Mouse (Mus musculus) MEL (cell line): ENCODE results near the gene Slc22a1. TPM values are rescaled to one million over a fixed set of nuclear protein-coding genes. Genes with fewer than 3 reads are reported as not detected.

Source experiments
- DNase-seq: peaks from one replicate; pipeline ENCODE4 v3.0.0; 2011; ENCODE audit warnings: low read depth, low spot score
- H3K27ac ChIP-seq: 2 replicates; pipeline ENCODE4 v1.5.1; 2012; ENCODE audit warnings: low read depth, mild to moderate bottlenecking, control low read depth, low read length, moderate library complexity; ENCODE audit not compliant: control insufficient read depth
- H3K27me3 ChIP-seq, 2 experiments: fragments of 150-350 bp in 1 of 2; sonication (generic) in 1 of 2; 2 replicates each; pipeline ENCODE4 v1.6.1; 2012; ENCODE audit warnings: low read length in 2 of 2, mild to moderate bottlenecking in 2 of 2, improper control_type of control experiment in 1 of 2, moderate library complexity in 1 of 2; ENCODE audit not compliant: insufficient read depth in 2 of 2, control insufficient read depth in 1 of 2
- H3K36me3 ChIP-seq, 2 experiments: 2 replicates each; pipeline ENCODE4 v1.6.1; 2012 to 2014; ENCODE audit warnings: low read length in 2 of 2, improper control_type of control experiment in 1 of 2, inconsistent platforms in 1 of 2, mild to moderate bottlenecking in 1 of 2; ENCODE audit not compliant: insufficient read depth in 2 of 2, control insufficient read depth in 1 of 2
- H3K4me1 ChIP-seq, 2 experiments: fragments of 150-350 bp in 1 of 2; sonication (generic) in 1 of 2; 2 replicates each; pipeline ENCODE4 v1.6.1; 2012; ENCODE audit warnings: low read length in 2 of 2, improper control_type of control experiment in 1 of 2, mild to moderate bottlenecking in 1 of 2; ENCODE audit not compliant: insufficient read depth in 2 of 2, control insufficient read depth in 1 of 2
- H3K4me3 ChIP-seq, 2 experiments: fragments of 150-350 bp in 1 of 2; sonication (generic) in 1 of 2; 2 replicates each; pipeline ENCODE4 v1.5.1; 2012; ENCODE audit warnings: low read depth in 2 of 2, low read length in 2 of 2, mild to moderate bottlenecking in 2 of 2, moderate library complexity in 2 of 2, control low read depth in 1 of 2, improper control_type of control experiment in 1 of 2; ENCODE audit not compliant: control insufficient read depth in 1 of 2, insufficient read depth in 1 of 2
- H3K79me2 ChIP-seq: 2 replicates; pipeline ENCODE4 v1.6.1; 2012; ENCODE audit warnings: mild to moderate bottlenecking, low read length, moderate library complexity; ENCODE audit not compliant: control insufficient read depth, poor library complexity, insufficient read depth
- H3K9ac ChIP-seq: 2 replicates; pipeline ENCODE4 v1.6.1; 2012; ENCODE audit warnings: low read depth, mild to moderate bottlenecking, control low read depth, low read length, moderate library complexity; ENCODE audit not compliant: control insufficient read depth, poor library complexity, severe bottlenecking
- H3K9me3 ChIP-seq: fragments of 150-350 bp; sonication (generic); replicated peaks from 2 replicates; pipeline ENCODE4 v1.6.1; 2012; ENCODE audit warnings: mild to moderate bottlenecking, low read length, improper control_type of control experiment, moderate library complexity; ENCODE audit not compliant: insufficient read depth
- CHD1 ChIP-seq: IDR thresholded peaks from 2 replicates; pipeline ENCODE4 v1.6.1; 2012; ENCODE audit warnings: low read depth, mild to moderate bottlenecking, inconsistent platforms, low read length, improper control_type of control experiment
- CTCF ChIP-seq, 3 experiments: IDR thresholded peaks in 2 of 3; conservative IDR thresholded peaks in 1 of 3; 2 replicates each; pipeline ENCODE4 v1.5.1; 2011 to 2012; ENCODE audit warnings: low read length in 3 of 3, low read depth in 2 of 3, mild to moderate bottlenecking in 2 of 3, improper control_type of control experiment in 1 of 3, inconsistent platforms in 1 of 3, mixed read lengths in 1 of 3, moderate library complexity in 1 of 3; ENCODE audit not compliant: control insufficient read depth in 1 of 3, insufficient read depth in 1 of 3, poor library complexity in 1 of 3, severe bottlenecking in 1 of 3
- E2F4 ChIP-seq: IDR thresholded peaks from 2 replicates; pipeline ENCODE4 v1.6.1; 2011; ENCODE audit warnings: low read depth, low read length, improper control_type of control experiment, borderline replicate concordance
- GABPA ChIP-seq: IDR thresholded peaks from 2 replicates; pipeline ENCODE4 v1.6.1; 2012; ENCODE audit warnings: low read depth, mild to moderate bottlenecking, inconsistent platforms, low read length, improper control_type of control experiment, moderate library complexity
- GATA1 ChIP-seq: IDR thresholded peaks from 2 replicates; pipeline ENCODE4 v1.6.1; 2011; ENCODE audit warnings: low read depth, low read length, improper control_type of control experiment
- JUND ChIP-seq: IDR thresholded peaks from 2 replicates; pipeline ENCODE4 v1.6.1; 2011; ENCODE audit warnings: low read depth, mild to moderate bottlenecking, improper control_type of control experiment, low read length
- MAX ChIP-seq: IDR thresholded peaks from 2 replicates; pipeline ENCODE4 v1.6.1; 2011; ENCODE audit warnings: low read length, improper control_type of control experiment
- MAZ ChIP-seq: IDR thresholded peaks from 2 replicates; pipeline ENCODE4 v1.6.1; 2012; ENCODE audit warnings: low read depth, mild to moderate bottlenecking, inconsistent platforms, low read length, improper control_type of control experiment
- MYB ChIP-seq: IDR thresholded peaks from 2 replicates; pipeline ENCODE4 v1.6.1; 2011; ENCODE audit warnings: mild to moderate bottlenecking, low read depth, low read length, improper control_type of control experiment
- NRF1 ChIP-seq: IDR thresholded peaks from 2 replicates; pipeline ENCODE4 v1.6.1; 2014; ENCODE audit warnings: low read depth, mild to moderate bottlenecking, inconsistent platforms, low read length, improper control_type of control experiment, moderate library complexity; ENCODE audit not compliant: poor library complexity, insufficient read depth, severe bottlenecking
- POLR2A ChIP-seq, 2 experiments: IDR thresholded peaks; 2 replicates each; pipeline ENCODE4 v1.6.1; 2011 to 2012; ENCODE audit warnings: low read length in 2 of 2, mild to moderate bottlenecking in 2 of 2, control low read depth in 1 of 2, improper control_type of control experiment in 1 of 2, low read depth in 1 of 2, moderate library complexity in 1 of 2; ENCODE audit not compliant: control insufficient read depth in 1 of 2, insufficient read depth in 1 of 2, poor library complexity in 1 of 2
- POLR2AphosphoS5 ChIP-seq: IDR thresholded peaks from 2 replicates; pipeline ENCODE4 v1.6.1; 2012; ENCODE audit warnings: low read depth, borderline replicate concordance, mild to moderate bottlenecking, inconsistent platforms, low read length, moderate library complexity, mixed read lengths
- RCOR1 ChIP-seq: IDR thresholded peaks from 2 replicates; pipeline ENCODE4 v1.6.1; 2012; ENCODE audit warnings: low read depth, mild to moderate bottlenecking, inconsistent platforms, low read length, improper control_type of control experiment
- SIN3A ChIP-seq: IDR thresholded peaks from 2 replicates; pipeline ENCODE4 v1.6.1; 2012; ENCODE audit warnings: low read length, improper control_type of control experiment, inconsistent platforms
- TCF12 ChIP-seq: IDR thresholded peaks from 2 replicates; pipeline ENCODE4 v1.6.1; 2014; ENCODE audit warnings: low read depth, mild to moderate bottlenecking, inconsistent platforms, low read length, improper control_type of control experiment, moderate library complexity
- UBTF ChIP-seq: IDR thresholded peaks from 2 replicates; pipeline ENCODE4 v1.6.1; 2012; ENCODE audit warnings: low read depth, mild to moderate bottlenecking, inconsistent platforms, low read length, improper control_type of control experiment, moderate library complexity, borderline replicate concordance; ENCODE audit not compliant: insufficient read depth
- USF2 ChIP-seq, 2 experiments: IDR thresholded peaks; 2 replicates each; pipeline ENCODE4 v1.6.1; 2011 to 2012; ENCODE audit warnings: improper control_type of control experiment in 2 of 2, low read length in 2 of 2, borderline replicate concordance in 1 of 2, inconsistent platforms in 1 of 2, low read depth in 1 of 2, mild to moderate bottlenecking in 1 of 2; ENCODE audit not compliant: insufficient read depth in 1 of 2
- ZC3H11A ChIP-seq: IDR thresholded peaks from 2 replicates; pipeline ENCODE4 v1.6.1; 2012; ENCODE audit warnings: low read depth, mild to moderate bottlenecking, inconsistent platforms, low read length, improper control_type of control experiment
- ZNF384 ChIP-seq: IDR thresholded peaks from 2 replicates; pipeline ENCODE4 v1.6.1; 2012; ENCODE audit warnings: low read depth, mild to moderate bottlenecking, inconsistent platforms, low read length, improper control_type of control experiment
- polyA plus RNA-seq, 2 experiments: library from polyadenylated mRNA; stranded (reverse) in 1 of 2; unstranded in 1 of 2; fragments of >175 nt in 1 of 2; fragments of >200 nt in 1 of 2; gene quantifications; 2 replicates each; pipeline versions ENCODE4 v1.2.1 to v1.2.4; 2012; ENCODE audit warnings: low replicate concordance in 2 of 2, low read depth in 1 of 2; ENCODE audit not compliant: insufficient read length in 2 of 2, insufficient read depth in 1 of 2, missing spikeins in 1 of 2
- total RNA-seq: library from RNA; depleted of rRNA; stranded (reverse); fragments of 300-350 nt; gene quantifications from 2 replicates; pipeline ENCODE4 v1.2.3, GENCODE M21; 2012

Slc22a1 gene
- total and polyA plus RNA-seq, 3 experiments = not detected

- H3K4me3 ChIP-seq = no peak overlapping the region
- no peaks in the 10 kb centered on the region for H3K79me2 ChIP-seq
- H3K36me3 ChIP-seq = no peaks in the 10 kb centered on the region
- H3K9ac ChIP-seq = no peak overlapping the region
- H3K27me3 ChIP-seq = no peaks in the 10 kb centered on the region; a peak in 2 of 4 replicates
- no peaks in the 10 kb centered on the region for H3K9me3 ChIP-seq
- DNase-seq = no peak
- no peak overlapping the region for H3K27ac ChIP-seq
- TF ChIP-seq MYB (no peak), POLR2A (IDR thresholded peaks at IDR 0.05; ENCODE audit: control insufficient read depth in 1 of 2, insufficient read depth in 1 of 2, low read depth in 1 of 2, low read length in 2 of 2, poor library complexity in 1 of 2) (no peak), SIN3A (no peak), MAZ (no peak)
- H3K4me1 ChIP-seq = no peaks in the 10 kb centered on the region
Measured at GRCm38 (mm10) chr17:12658784-12659183, 16.8 kb downstream of the Slc22a1 start.

- no peak for DNase-seq
- Histone ChIP-seq H3K4me1 (no peaks in the 10 kb centered on the region), H3K27me3 (peaks cover 3 to 4% of the 10 kb centered on the region in 2 experiments; a peak in 3 of 4 replicates), H3K4me3 (no peak overlapping the region), H3K27ac (no peak overlapping the region), H3K9ac (no peak overlapping the region), H3K36me3 (no peaks in the 10 kb centered on the region), H3K79me2 (no peaks in the 10 kb centered on the region), H3K9me3 (no peaks in the 10 kb centered on the region)
- TF ChIP-seq CHD1 (no peak), NRF1 (no peak), MAX (no peak), MYB (no peak), ZC3H11A (no peak), RCOR1 (no peak), ZNF384 (no peak)
Measured at GRCm38 (mm10) chr17:12655826-12656225, 19.8 kb downstream of the Slc22a1 start.

GRCm38 (mm10) chr17:12654061-12654460 is 21.6 kb downstream of the Slc22a1 start:
- DNase-seq = no peak
- Histone ChIP-seq H3K4me1 (no peaks in the 10 kb centered on the region), H3K9ac (no peak overlapping the region), H3K79me2 (no peaks in the 10 kb centered on the region), H3K27me3 (peaks cover 3 to 4% of the 10 kb centered on the region in 2 experiments; a peak in 3 of 4 replicates), H3K4me3 (no peak overlapping the region), H3K36me3 (no peaks in the 10 kb centered on the region), H3K9me3 (no peaks in the 10 kb centered on the region), H3K27ac (no peak overlapping the region)
- TF ChIP-seq MAZ (no peak), ZNF384 (no peak), GABPA (no peak), UBTF (no peak), USF2 (IDR thresholded peaks at IDR 0.05; ENCODE audit: borderline replicate concordance in 1 of 2, insufficient read depth in 1 of 2, low read depth in 1 of 2, low read length in 2 of 2) (no peak), E2F4 (no peak), TCF12 (no peak), JUND (no peak), POLR2AphosphoS5 (no peak), CTCF (IDR thresholded peaks at IDR 0.05 in 2 of 3, conservative IDR thresholded peaks at IDR 0.05 in 1 of 3; ENCODE audit: control insufficient read depth in 1 of 3, insufficient read depth in 1 of 3, low read depth in 2 of 3, low read length in 3 of 3, poor library complexity in 1 of 3, severe bottlenecking in 1 of 3) (no peak), GATA1 (no peak)
